Mouse (Mus musculus) embryonic fibroblast, embryonic 13.5 days (primary cell): ENCODE measurements around the gene Aldh1a1.

Experiments
- CTCF ChIP-seq: IDR thresholded peaks from 2 replicates; pipeline ENCODE4 v1.5.1; 2011; ENCODE audit warnings: mild to moderate bottlenecking, control low read depth, low read length, moderate library complexity, borderline replicate concordance; ENCODE audit not compliant: insufficient read depth
- POLR2A ChIP-seq: IDR thresholded peaks from 2 replicates; pipeline ENCODE4 v1.6.1; 2011; ENCODE audit warnings: low read depth, mild to moderate bottlenecking, control low read depth, low read length, moderate library complexity

DNA sequence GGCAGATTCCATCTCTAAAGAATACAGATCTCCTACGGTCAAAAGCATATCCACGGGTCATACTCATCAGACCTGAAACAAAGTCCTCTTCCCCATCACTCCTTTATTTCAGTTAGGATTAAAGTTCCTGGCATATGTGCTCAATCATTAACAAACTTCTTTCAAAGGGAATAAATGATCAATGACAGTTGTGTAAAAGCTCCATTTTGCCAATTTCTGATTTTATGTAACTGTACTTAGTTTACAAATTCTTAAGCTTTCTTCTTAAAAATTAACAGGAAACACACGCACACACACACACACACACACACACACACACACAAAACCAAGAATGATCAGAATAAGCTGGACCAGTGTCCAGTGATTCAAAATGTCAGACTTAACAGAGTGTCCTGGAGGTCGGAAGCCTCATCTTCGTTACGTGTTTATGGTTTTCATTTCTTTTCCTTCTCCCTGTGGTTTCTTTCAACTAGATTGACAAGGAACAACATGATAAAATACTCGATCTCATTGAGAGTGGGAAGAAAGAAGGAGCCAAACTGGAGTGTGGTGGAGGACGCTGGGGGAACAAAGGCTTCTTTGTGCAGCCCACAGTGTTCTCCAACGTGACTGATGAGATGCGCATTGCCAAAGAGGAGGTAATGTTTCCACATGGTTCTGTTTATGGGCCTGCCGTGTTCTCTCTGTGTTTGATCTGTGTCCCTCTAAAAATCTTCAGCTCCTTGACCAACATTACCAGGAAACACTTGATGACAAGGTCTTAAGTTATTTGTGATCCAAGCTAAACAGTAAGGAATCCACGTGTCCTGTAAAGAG, 141.6 kb downstream of the Aldh1a1 start:
- TF ChIP-seq CTCF (no peak), POLR2A (no peak)
